Mouse (Mus musculus): ENCODE results near the gene Tcf7l2.

The Tcf7l2 gene

GRCm38 (mm10) chr19:55827613-55828259, 86.1 kb downstream of the Tcf7l2 start:
- DNase-seq (ENCODE audit: low spot score in 2 of 2), result no peak

GRCm38 (mm10) chr19:55830976-55831559, 89.4 kb downstream of the Tcf7l2 start:
- DNase-seq (ENCODE audit: low spot score in 2 of 2), result no peak

GRCm38 (mm10) chr19:55832122-55832521, 90.5 kb downstream of the Tcf7l2 start:
- no peak for DNase-seq (ENCODE audit: low spot score in 2 of 2)

GRCm38 (mm10) chr19:55833807-55834385, 92.3 kb downstream of the Tcf7l2 start:
- no peak for DNase-seq (ENCODE audit: low spot score in 2 of 2)

- no peak for DNase-seq (ENCODE audit: low spot score in 2 of 2)
Measured at GRCm38 (mm10) chr19:55836930-55837687, 95.5 kb downstream of the Tcf7l2 start.

- DNase-seq (ENCODE audit: low spot score in 2 of 2), result peak in 1 of 2 experiments; percentile 16
Measured at GRCm38 (mm10) chr19:55837924-55838323, 96.3 kb downstream of the Tcf7l2 start.

GRCm38 (mm10) chr19:55838389-55839035, 96.9 kb downstream of the Tcf7l2 start:
- no peak for DNase-seq (ENCODE audit: low spot score in 2 of 2)

- no peak for DNase-seq (ENCODE audit: low spot score in 2 of 2)
Measured at GRCm38 (mm10) chr19:55839036-55839555, 97.5 kb downstream of the Tcf7l2 start.

- DNase-seq (ENCODE audit: low spot score in 2 of 2), result no peak
Measured at GRCm38 (mm10) chr19:55840499-55841121, 99.0 kb downstream of the Tcf7l2 start.

- no peak for DNase-seq (ENCODE audit: low spot score in 2 of 2)
Measured at GRCm38 (mm10) chr19:55842046-55842445, 100.4 kb downstream of the Tcf7l2 start.

- DNase-seq (ENCODE audit: low spot score in 2 of 2), result no peak
Measured at GRCm38 (mm10) chr19:55843111-55843887, 101.7 kb downstream of the Tcf7l2 start.

GRCm38 (mm10) chr19:55845702-55846101, 104.1 kb downstream of the Tcf7l2 start:
- no peak for DNase-seq (ENCODE audit: low spot score in 2 of 2)

GRCm38 (mm10) chr19:55846256-55846655, 104.6 kb downstream of the Tcf7l2 start:
- DNase-seq (ENCODE audit: low spot score in 2 of 2), result no peak

- DNase-seq (ENCODE audit: low spot score in 2 of 2), result no peak
Measured at GRCm38 (mm10) chr19:55847043-55847442, 105.4 kb downstream of the Tcf7l2 start.

- no peak for DNase-seq (ENCODE audit: low spot score in 2 of 2)
Measured at GRCm38 (mm10) chr19:55850402-55851078, 108.9 kb downstream of the Tcf7l2 start.

- DNase-seq (ENCODE audit: low spot score in 2 of 2), result peak in 1 of 2 experiments; percentile 19
Measured at GRCm38 (mm10) chr19:55851498-55852324, 110.1 kb downstream of the Tcf7l2 start.

GRCm38 (mm10) chr19:55854389-55854788, 112.8 kb downstream of the Tcf7l2 start:
- DNase-seq (ENCODE audit: low spot score in 2 of 2), result no peak

GRCm38 (mm10) chr19:55855571-55855970, 114.0 kb downstream of the Tcf7l2 start:
- no peak for DNase-seq (ENCODE audit: low spot score in 2 of 2)

- no peak for DNase-seq (ENCODE audit: low spot score in 2 of 2)
Measured at GRCm38 (mm10) chr19:55857328-55857727, 115.7 kb downstream of the Tcf7l2 start.
